Comparison of ENCODE assay signal across 9 mouse cellular contexts in genomic region chr7:127656946-127657345, GRCm38 (mm10). TPM values are rescaled to one million over a fixed set of nuclear protein-coding genes. Genes with fewer than 3 reads are reported as not detected.
DNase-seq lines count a peak whose midpoint lies in the region; ATAC-seq and TF ChIP-seq lines count a peak whose summit lies in the region.
"Had no signal": no experiment of that assay in that cellular context is flagged by ENCODE, and none has a peak within 500 bp of the region (broad histone marks: within the 10 kb centered on the region; RNA-seq: fewer than 3 reads in every experiment).

No protein-coding gene starts in this region.

- H3K4me2 ChIP-seq in heart, postnatal 0 days (ENCODE audit: low read depth, low read length), result no peak overlapping the region

- TF ChIP-seq EP300 in heart, postnatal 0 days (IDR thresholded peaks at IDR 0.05; ENCODE audit: low read depth), result no peak

- no peaks in the 10 kb centered on the region; the same call in 1 of the 2 replicates for H3K27me3 ChIP-seq in heart, postnatal 0 days (ENCODE audit: control insufficient read depth, insufficient read depth, low read length)
- H3K27me3 ChIP-seq in heart, embryonic 10.5 days (ENCODE audit: insufficient read depth, poor library complexity, severe bottlenecking), result no peaks in the 10 kb centered on the region

- peak; percentile 60 for TF ChIP-seq CTCF in heart, postnatal 0 days (IDR thresholded peaks at IDR 0.05; ENCODE audit: low read depth)

- H3K4me3 ChIP-seq in heart, postnatal 0 days (ENCODE audit: low read depth, low read length), result no peak overlapping the region
- no peak overlapping the region for H3K4me3 ChIP-seq in heart, embryonic 10.5 days
- H3K4me3 ChIP-seq: erythroblast, embryonic 14.5 days had no signal

- no peak for ATAC-seq in heart, postnatal 0 days (ENCODE audit: insufficient read depth, low read depth)

- H3K27ac ChIP-seq in heart, postnatal 0 days (ENCODE audit: low read depth), result no peak overlapping the region
- no peak overlapping the region for H3K27ac ChIP-seq in heart, embryonic 10.5 days

- no peak overlapping the region for H3K9ac ChIP-seq in heart, postnatal 0 days (replicated peaks; ENCODE audit: low read depth, low read length)

- WGBS in heart, postnatal 0 days, result 25% methylated on average over 4 of the region's 4 CpGs
- 31% methylated on average over 4 of the region's 4 CpGs for WGBS in heart, embryonic 10.5 days

- no peaks in the 10 kb centered on the region for H3K36me3 ChIP-seq in heart, postnatal 0 days (replicated peaks; ENCODE audit: control insufficient read depth, insufficient read depth, low read length)
- H3K36me3 ChIP-seq in heart, embryonic 10.5 days, result no peaks in the 10 kb centered on the region

- DNase-seq in heart, postnatal 0 days (ENCODE audit: low spot score), result no peak
- no peak for DNase-seq in heart, embryonic 10.5 days (ENCODE audit: low spot score)
- DNase-seq in urinary bladder, postnatal 4 days (ENCODE audit: low spot score in 2 of 2), result peak; percentile 37 to 69
- no peak for DNase-seq in urinary bladder, adult 18-20 months (ENCODE audit: low spot score in 2 of 2)
- peak; percentile 84 to 88 for DNase-seq in cerebellum, postnatal 10 days
- peak; percentile 65 to 90 for DNase-seq in kidney, adult 8-10 months
- peak; percentile 76 for DNase-seq in lung, postnatal 36 days
- DNase-seq in testis, postnatal 14 days (ENCODE audit: low spot score), result peak; percentile 48

- H3K4me1 ChIP-seq in heart, postnatal 0 days (ENCODE audit: control insufficient read depth, insufficient read depth), result no peaks in the 10 kb centered on the region
- peaks cover 4% of the 10 kb centered on the region for H3K4me1 ChIP-seq in heart, embryonic 10.5 days

- 0 out of 2 replicates have a peak, but pooled peaks cover 7% of the 10 kb centered on the region for H3K9me3 ChIP-seq in heart, postnatal 0 days (replicated peaks; ENCODE audit: control insufficient read depth, low read length)
- H3K9me3 ChIP-seq in heart, embryonic 10.5 days, result no peaks in the 10 kb centered on the region

RNA-seq across cellular contexts. Expression of gene Zfp629, which starts 41.3 kb away (rescaled TPM):
- 16.8 and 22.0 TPM in 2 replicates for total RNA-seq in heart, postnatal 0 days (2014; rRNA removed; ENCODE audit: low replicate concordance)
- 6.9 and 11.3 TPM in 2 replicates for polyA plus RNA-seq in heart, postnatal 0 days (2015; fragmentation: Nextera tagmentation; extraction: Ambion mirVana)
- 13.0 and 13.8 TPM in 2 replicates for polyA plus RNA-seq in heart, embryonic 10.5 days (2016; fragmentation: Nextera tagmentation; extraction: Ambion mirVana)

RNA-seq across cellular contexts. Expression of gene Bcl7c, which starts 51.8 kb away (rescaled TPM):
- 19.3 and 32.4 TPM in 2 replicates for total RNA-seq in heart, postnatal 0 days (2014; rRNA removed; ENCODE audit: low replicate concordance)
- polyA plus RNA-seq in heart, postnatal 0 days (2015; fragmentation: Nextera tagmentation; extraction: Ambion mirVana), result 25.6 and 27.6 TPM in 2 replicates
- polyA plus RNA-seq in heart, embryonic 10.5 days (2016; fragmentation: Nextera tagmentation; extraction: Ambion mirVana), result 32.3 and 59.4 TPM in 2 replicates

RNA-seq across cellular contexts. Expression of gene Ctf1, which starts 55.6 kb away (rescaled TPM):
- total RNA-seq in heart, postnatal 0 days (2014; rRNA removed; ENCODE audit: low replicate concordance), result 9.3 and 11.1 TPM in 2 replicates
- polyA plus RNA-seq in heart, postnatal 0 days (2015; fragmentation: Nextera tagmentation; extraction: Ambion mirVana), result 2.6 and 3.1 TPM in 2 replicates
- 3.4 and 6.5 TPM in 2 replicates for polyA plus RNA-seq in heart, embryonic 10.5 days (2016; fragmentation: Nextera tagmentation; extraction: Ambion mirVana)

Comparison
In these comparisons a context has a peak if more than half of its experiments do, and no peak if none do; other contexts are left out.
1. DNase-seq: peak in urinary bladder, postnatal 4 days (2 of 2), cerebellum, postnatal 10 days (2 of 2), kidney, adult 8-10 months (2 of 2), lung, postnatal 36 days (single experiment) and testis, postnatal 14 days (single experiment); none in heart, postnatal 0 days (single experiment), heart, embryonic 10.5 days (single experiment) and urinary bladder, adult 18-20 months (0 of 2).